Mouse (Mus musculus) cerebellum, adult (tissue): ENCODE results near the gene Itm2b.
A peak's percentile ranks its signal among the peaks of the same experiment; 100 is the strongest.

Experiments
- ATAC-seq: cut with Nextera tagmentation; 2 replicates; pipeline ENCODE4 v1.9.2; 2017; ENCODE audit warnings: mild to moderate bottlenecking, moderate library complexity, mixed read lengths; ENCODE audit not compliant: insufficient number of reproducible peaks, low FRiP score, low TSS enrichment

Gene Itm2b

DNA sequence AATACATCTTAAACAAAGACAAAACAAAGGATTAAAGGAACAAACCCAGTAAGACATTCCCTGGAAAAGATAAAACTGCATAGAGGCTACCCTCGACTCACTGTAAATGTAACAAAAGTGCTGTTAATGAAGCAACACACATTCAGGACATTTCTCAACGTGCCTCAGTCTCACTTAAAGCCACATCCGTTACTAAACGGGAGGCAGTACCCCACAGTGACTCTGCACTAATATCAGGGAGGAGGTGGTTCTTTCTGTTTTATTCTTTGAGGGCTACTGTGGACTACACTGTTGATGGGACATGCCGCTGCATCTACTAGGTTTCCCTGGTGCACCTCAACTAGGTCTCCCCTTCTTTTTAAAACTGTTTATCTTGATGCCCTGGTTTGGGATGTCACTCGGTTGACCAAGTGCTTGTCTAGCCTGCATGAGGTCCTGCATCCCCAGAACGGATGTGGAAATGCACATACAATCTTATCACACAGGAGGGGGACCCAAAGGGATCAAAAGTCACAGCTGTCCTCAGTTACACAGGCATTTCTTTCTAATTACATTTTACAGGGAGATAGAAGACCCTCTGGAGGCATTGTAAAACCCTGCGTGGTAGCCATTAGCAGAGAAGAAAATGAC lies 13.4 kb upstream of the Itm2b start:
- no peak for ATAC-seq

DNA sequence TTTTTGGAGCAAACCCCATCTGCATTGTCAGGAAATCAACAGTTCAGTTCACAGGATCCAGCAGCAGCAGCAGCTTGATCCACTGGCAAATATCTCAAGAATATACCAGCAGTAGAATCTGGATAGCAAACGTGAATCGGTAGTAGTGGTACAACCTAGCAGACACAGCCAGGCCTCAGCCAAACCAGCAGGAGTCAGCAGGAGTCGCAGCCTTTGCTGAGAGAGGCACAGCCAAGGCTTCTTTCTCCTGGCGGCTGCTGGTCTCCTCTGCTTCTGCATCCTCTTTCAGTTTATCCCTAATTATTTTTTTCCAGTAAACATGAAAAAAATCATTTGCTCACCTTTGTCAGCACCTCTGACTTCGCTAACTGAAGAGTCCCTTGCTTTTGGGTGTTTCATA lies 10.7 kb upstream of the Itm2b start:
- ATAC-seq: no peak

DNA sequence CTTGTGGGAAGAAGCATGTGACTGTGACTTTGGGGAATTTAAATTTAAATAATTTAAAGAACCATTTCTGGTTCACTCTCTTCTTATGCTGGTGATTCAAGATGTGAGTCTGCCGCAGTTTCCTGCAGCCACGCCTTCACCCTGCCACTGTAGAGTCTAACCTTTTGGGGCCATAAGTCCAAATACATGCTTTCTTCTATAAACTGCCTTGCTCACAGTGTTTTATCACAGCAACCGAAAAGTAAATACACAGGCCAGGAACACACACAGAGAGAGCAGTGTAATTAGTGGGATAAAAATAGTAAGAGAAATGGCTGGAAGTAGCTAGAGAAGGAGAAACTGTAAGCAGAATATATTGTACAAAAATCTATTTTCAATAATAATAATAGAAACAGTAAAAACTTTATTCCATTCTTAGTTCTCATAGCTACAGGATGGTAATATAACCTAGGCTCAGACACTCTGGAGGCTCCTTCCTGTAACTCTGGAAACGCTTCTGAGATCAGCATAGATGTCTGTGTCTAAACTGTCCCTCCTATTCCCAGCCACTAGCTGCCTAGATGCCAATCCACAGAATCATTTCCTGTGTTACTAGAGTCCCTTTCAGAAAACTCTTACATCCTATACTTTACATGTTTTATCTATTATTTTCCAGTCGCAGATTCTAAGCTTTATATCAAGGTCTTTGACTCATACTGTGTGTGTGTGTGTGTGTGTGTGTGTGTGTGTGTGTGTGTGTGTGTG lies 9.3 kb upstream of the Itm2b start:
- ATAC-seq: no peak

GRCm38 (mm10) chr14:73391457-73391856 lies 6.4 kb upstream of the Itm2b start:
- ATAC-seq: no peak

- ATAC-seq: no peak
These were observed 5.1 kb upstream of the Itm2b start for GRCm38 (mm10) chr14:73390196-73390595.

- ATAC-seq: no peak
These were observed 4.0 kb upstream of the Itm2b start for GRCm38 (mm10) chr14:73389059-73389458.

DNA sequence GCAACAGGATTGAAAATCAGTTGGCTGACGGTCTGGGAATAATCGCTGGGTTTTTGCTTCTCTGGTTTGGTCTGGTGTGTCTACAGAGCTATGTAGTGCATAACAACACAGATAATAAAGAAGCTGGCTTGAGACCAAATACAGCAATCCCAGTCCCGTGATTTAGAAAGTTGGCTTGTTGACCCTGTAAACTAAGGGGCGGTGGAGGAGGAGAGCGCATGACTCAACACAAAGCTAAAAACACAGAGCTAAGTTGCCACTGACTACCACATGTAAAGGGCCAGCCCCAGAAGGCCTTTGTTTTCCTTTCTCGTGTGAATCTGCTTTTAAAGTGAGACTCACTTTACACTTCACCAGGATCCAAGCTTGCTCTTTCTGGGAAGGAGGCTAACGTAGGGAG lies 3.5 kb upstream of the Itm2b start:
- ATAC-seq: no peak

- no peak for ATAC-seq
These were observed 1.4 kb upstream of the Itm2b start for GRCm38 (mm10) chr14:73386493-73386892.

GRCm38 (mm10) chr14:73385720-73386374 lies 758 bp upstream of the Itm2b start:
- no peak; the same call in 1 of the 2 replicates for ATAC-seq

GRCm38 (mm10) chr14:73384546-73384912 lies 560 bp downstream of the Itm2b start:
- peak; percentile 13 for ATAC-seq

GRCm38 (mm10) chr14:73383746-73384145 lies 1.3 kb downstream of the Itm2b start:
- no peak for ATAC-seq

- ATAC-seq: peak; percentile 75
These were observed 2.4 kb downstream of the Itm2b start for GRCm38 (mm10) chr14:73382699-73383098.

DNA sequence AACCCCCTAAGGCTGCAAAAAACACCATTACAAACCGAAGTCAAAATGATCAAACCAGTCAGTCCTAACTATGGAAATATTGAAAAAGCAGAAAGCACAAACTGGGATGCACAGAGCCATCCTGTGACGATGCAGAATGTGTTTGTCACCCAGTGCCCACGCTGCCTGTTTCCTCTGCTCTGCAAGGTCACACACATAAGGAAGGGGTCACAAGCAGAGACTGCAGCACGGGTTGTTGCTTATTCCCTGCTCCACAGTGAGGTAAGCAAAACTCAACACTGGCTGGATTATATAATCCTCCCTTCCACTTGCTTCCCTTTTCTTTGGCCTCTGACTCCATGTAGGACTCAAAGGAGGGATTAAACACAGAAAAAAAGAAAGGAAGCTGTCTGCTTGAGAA lies 3.5 kb downstream of the Itm2b start:
- no peak for ATAC-seq

- ATAC-seq: no peak
These were observed 7.3 kb downstream of the Itm2b start for GRCm38 (mm10) chr14:73377804-73378203.

GRCm38 (mm10) chr14:73376920-73377319 lies 8.2 kb downstream of the Itm2b start:
- no peak for ATAC-seq

DNA sequence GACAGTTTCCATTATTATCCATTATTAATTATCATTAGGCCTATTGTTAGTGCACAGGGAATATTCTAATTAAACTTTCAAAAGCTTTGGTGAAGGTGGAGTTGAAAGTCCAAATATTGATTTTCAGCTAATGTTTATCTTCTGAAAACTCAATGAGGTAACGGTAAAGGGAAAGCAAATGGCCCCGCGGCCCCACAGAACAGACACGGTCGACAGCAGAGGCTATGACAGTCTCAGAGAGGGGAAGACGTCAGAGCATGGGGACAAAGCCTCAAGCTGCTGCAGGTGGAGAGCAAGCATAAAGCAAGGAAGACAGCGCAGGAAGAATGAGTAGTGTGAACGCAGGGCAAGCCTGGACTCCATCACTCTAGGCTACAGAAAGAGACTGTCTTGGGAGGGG lies 9.2 kb downstream of the Itm2b start:
- no peak for ATAC-seq

GRCm38 (mm10) chr14:73375445-73375844 lies 9.6 kb downstream of the Itm2b start:
- ATAC-seq: no peak

GRCm38 (mm10) chr14:73374315-73374890 lies 10.7 kb downstream of the Itm2b start:
- 0 out of 2 replicates have a peak, but pooled peaks have one; percentile 27 for ATAC-seq

DNA sequence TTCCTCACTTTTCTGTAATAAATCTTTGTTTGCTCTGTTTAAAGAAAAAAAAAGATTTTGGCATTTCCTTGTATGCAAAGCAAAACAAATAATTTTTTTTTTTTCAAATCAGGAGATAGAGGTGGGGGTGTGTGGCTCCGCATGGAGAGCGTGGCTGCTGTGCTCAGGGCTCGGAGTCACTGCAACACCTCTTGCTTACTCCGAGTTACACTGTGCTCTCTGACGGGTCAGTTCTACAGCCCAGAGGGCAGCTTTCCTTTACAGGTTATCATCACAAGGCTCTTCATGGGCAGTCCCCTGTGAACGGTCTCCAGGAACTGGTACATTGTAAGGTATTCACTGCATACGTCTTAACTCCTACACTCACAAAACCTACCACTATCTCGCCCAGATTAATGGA lies 11.5 kb downstream of the Itm2b start:
- ATAC-seq: no peak

- no peak for ATAC-seq
These were observed 12.1 kb downstream of the Itm2b start for GRCm38 (mm10) chr14:73372990-73373389.

DNA sequence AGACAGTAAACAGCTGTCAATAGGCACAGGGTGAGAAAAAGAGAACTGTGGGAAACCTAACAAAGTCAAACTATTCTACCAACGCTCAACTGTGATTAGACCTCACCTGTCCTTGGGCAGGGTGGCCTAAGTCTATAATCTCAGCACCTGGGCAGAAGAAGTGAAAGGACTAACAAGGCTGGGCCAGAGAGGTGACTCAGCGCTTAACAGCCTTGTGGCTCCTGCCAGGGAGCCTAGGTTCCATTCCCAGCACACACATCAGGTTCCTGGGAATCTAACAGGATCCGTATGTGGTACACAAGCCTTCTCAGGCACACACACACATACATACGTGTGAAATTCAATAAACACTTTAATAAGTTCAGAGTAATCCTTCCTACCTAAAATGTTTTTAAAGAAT lies 13.5 kb downstream of the Itm2b start:
- ATAC-seq: no peak
